Mouse (Mus musculus): Measurements from ENCODE around the gene Trove2.
"Not testable (repeated sequence)": the region's sequence is repeated elsewhere in the genome, so short reads cannot be mapped to it uniquely, and the experiment has no call there.

GRCm38 (mm10) chr1:143716038-143716437, 60.8 kb downstream of the Trove2 start, which contains the start of gene Glrx2:
- TF ChIP-seq CTCF (IDR thresholded peaks at IDR 0.05; ENCODE audit: borderline replicate concordance, control insufficient read depth, extremely low read depth, insufficient read depth, low read length, poor library complexity); POLR2A (IDR thresholded peaks at IDR 0.05; ENCODE audit: control insufficient read depth, extremely low read depth, insufficient read depth, low read length, poor library complexity): not testable (repeated sequence)
